Mouse (Mus musculus) B cell, adult 62 days (primary cell): ENCODE results near the gene Mta3. TPM values are rescaled to one million over a fixed set of nuclear protein-coding genes. Genes with fewer than 3 reads are reported as not detected.

Experiments used
- total RNA-seq: library from RNA; stranded (reverse); gene quantifications from 4 replicates; pipeline ENCODE4 v1.2.4, GENCODE M21; 2023

Gene Mta3
- total RNA-seq = 119 to 128 TPM (median 125 TPM) in 4 replicates

GRCm38 (mm10) chr17:83706116-83706593 lies at the start of gene Mta3:
Mta3 (plus strand) TSS chr17:83706163.

GRCm38 (mm10) chr17:83847815-83848214 lies 141.9 kb downstream of the Mta3 start, which contains the start of gene Haao:
Haao (minus strand) TSS chr17:83847963.

Other genes with a start within 250 kb of the Mta3 start
- 209 to 227 TPM (median 220 TPM) in 4 replicates for gene Cox7a2l, start 188.8 kb upstream of the Mta3 start, total RNA-seq
- 0.22 TPM in 1 of 4 replicates, not detected in the others for gene Kcng3, start 74.3 kb upstream of the Mta3 start, total RNA-seq
- 146 to 179 TPM (median 164 TPM) in 4 replicates for gene Haao, start 141.8 kb downstream of the Mta3 start, total RNA-seq